Mouse (Mus musculus) splenic B cell, adult 2 months (primary cell): ENCODE data around the gene Etv2.

Source experiments
- DNase-seq: peaks from one replicate; pipeline ENCODE4 v3.0.0-alpha.2; 2011; ENCODE audit warnings: low read depth, low spot score
- H3K27me3 ChIP-seq: 2 replicates; pipeline ENCODE4 v1.6.1; 2012; ENCODE audit warnings: mild to moderate bottlenecking, low read length, moderate library complexity, mixed read lengths; ENCODE audit not compliant: control insufficient read depth, poor library complexity, insufficient read depth, severe bottlenecking
- H3K36me3 ChIP-seq: 2 replicates; pipeline ENCODE4 v1.6.1; 2012; ENCODE audit warnings: mild to moderate bottlenecking, low read length, moderate library complexity, mixed read lengths; ENCODE audit not compliant: control insufficient read depth, poor library complexity, insufficient read depth, severe bottlenecking

The Etv2 gene

DNA sequence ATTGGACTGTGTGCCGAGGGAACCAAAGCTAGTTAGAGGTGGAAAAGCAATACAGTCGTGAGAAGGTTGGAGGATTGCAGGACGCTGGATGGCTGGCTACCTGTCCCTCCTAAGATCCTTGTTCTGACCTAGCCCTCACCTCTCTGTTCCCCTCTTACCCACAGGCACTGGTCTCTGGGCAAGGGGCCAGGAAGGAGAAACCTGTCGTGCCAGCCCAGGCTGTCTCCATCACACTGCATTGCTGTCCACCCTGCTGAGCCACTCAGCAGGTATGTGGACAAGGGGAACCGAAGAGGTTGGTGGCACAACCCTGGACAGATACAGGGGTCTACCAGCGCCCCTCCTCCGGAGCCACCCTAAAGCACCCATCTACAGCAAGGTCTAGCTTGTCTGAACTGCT lies 35.0 kb downstream of the Etv2 start:
- DNase-seq, result no peak
- no peaks in the 10 kb centered on the region for H3K36me3 ChIP-seq
- H3K27me3 ChIP-seq, result no peaks in the 10 kb centered on the region

- peak; percentile 64 for DNase-seq
- no peaks in the 10 kb centered on the region for H3K36me3 ChIP-seq
- H3K27me3 ChIP-seq, result no peaks in the 10 kb centered on the region
Measured at GRCm38 (mm10) chr7:30599933-30600353, 35.7 kb downstream of the Etv2 start.

- Histone ChIP-seq H3K27me3 (no peaks in the 10 kb centered on the region), H3K36me3 (no peaks in the 10 kb centered on the region)
- no peak for DNase-seq
Measured at GRCm38 (mm10) chr7:30598786-30599185, 36.9 kb downstream of the Etv2 start, which contains the start of gene Zbtb32. Zbtb32 (minus strand) TSS chr7:30598909.

DNA sequence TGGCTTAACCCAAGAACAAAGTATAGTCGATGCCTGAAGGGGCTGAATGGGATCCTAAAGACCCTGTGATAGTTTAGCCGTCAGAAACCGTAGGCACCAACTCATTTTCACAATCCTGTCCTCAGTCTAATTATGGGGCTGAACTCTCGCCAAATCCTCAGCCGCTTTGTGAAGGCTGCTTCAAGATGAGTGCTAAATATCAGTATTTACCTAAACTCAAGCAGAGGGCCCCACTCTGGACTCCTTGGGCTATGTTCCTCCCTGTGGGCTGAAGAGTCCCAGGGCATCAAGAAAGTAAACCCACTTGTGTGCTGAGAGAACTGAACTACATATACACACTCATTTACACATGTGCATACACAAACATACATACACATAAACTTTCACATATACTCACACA lies 38.8 kb downstream of the Etv2 start:
- H3K27me3 ChIP-seq, result no peaks in the 10 kb centered on the region
- H3K36me3 ChIP-seq, result no peaks in the 10 kb centered on the region
- DNase-seq, result no peak

GRCm38 (mm10) chr7:30596093-30596492 lies 39.6 kb downstream of the Etv2 start:
- DNase-seq, result no peak
- Histone ChIP-seq H3K36me3 (no peaks in the 10 kb centered on the region), H3K27me3 (no peaks in the 10 kb centered on the region)

GRCm38 (mm10) chr7:30594510-30595024 lies 41.1 kb downstream of the Etv2 start:
- no peaks in the 10 kb centered on the region for H3K36me3 ChIP-seq
- no peaks in the 10 kb centered on the region for H3K27me3 ChIP-seq
- DNase-seq, result peak; percentile 48

DNA sequence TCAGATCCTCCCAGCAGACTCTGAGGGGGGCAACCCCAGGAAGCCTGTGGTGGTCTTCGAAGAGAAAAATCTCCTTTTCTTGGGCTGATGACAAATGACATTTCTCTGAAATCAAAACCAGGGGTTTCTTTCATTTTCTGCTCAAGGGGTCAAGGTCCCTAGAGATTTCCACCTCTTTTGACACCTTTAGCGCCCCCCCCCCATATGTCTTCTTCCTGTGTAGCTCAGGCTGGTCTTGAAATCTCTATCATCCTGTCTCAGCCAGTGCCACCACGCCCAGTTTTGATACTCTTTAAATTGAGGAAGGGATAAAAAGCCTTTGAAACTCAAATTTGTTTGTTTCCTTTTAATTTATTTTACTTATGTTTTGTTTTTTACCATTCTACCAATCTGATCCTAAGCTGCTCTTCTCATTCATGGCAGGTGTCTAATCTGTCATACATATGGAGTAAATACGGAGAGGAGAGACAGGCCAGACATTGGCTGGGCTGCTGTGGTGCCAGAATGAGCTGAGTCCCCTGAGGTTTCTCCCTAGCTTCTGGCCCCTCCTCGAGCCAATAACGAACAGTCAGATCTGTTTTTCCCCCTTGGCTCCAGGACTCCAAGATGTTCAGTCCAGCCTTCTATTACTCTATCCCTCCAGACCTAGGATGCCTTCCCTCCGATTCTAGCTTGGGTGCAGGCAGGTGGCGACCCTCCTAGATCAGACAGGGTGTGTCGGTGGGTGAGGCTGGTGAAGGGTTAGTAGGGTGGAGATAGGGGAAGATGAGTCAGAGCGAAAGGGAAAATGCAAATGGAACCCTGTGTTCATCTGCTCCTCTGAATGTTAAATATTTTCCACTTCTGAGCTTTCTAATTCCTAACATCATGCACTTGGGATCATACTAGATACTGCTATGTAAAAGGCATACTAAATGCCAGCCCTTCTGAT lies 41.8 kb downstream of the Etv2 start:
- DNase-seq, result peak; percentile 61
- no peaks in the 10 kb centered on the region for H3K36me3 ChIP-seq
- no peaks in the 10 kb centered on the region for H3K27me3 ChIP-seq

- Histone ChIP-seq H3K36me3 (no peaks in the 10 kb centered on the region), H3K27me3 (no peaks in the 10 kb centered on the region)
- peak; percentile 35 for DNase-seq
Measured at GRCm38 (mm10) chr7:30592772-30593423, 42.8 kb downstream of the Etv2 start.

GRCm38 (mm10) chr7:30591605-30591951 lies 44.1 kb downstream of the Etv2 start:
- no peaks in the 10 kb centered on the region; the same call in 1 of the 2 replicates for H3K36me3 ChIP-seq
- no peaks in the 10 kb centered on the region for H3K27me3 ChIP-seq
- no peak for DNase-seq

DNA sequence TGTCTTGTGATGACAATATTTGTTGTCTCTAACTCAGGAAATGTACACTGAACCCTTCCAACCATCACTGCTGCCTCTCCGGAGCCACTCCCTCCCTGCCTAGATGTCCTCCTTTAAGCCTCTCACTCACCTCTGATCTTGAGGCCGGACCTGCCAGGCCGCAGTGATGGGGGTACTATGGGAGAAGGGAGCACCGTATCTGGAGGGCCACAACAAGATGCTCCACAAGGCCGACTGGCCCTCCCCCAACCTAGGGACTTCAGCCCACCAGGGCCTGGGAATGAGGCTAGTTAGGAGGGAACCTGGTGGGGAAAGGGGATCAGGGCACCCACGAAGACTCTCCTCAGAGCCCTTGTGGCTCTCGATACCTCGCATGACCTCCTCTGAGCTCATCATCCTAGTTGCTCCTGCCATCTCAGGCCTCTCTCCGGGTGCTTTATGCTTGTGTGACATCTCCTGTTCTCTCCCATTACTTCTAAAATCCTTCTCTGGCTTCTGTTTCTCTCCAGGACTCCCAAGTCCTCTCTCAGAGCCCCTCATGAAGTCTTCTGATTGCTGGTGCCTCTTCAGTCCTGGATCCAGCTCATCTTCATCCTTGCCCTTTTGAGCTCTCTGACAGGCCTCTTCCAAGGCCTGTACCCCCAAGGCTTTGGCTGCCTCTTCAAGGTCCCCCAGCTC lies 44.6 kb downstream of the Etv2 start:
- no peak for DNase-seq

DNA sequence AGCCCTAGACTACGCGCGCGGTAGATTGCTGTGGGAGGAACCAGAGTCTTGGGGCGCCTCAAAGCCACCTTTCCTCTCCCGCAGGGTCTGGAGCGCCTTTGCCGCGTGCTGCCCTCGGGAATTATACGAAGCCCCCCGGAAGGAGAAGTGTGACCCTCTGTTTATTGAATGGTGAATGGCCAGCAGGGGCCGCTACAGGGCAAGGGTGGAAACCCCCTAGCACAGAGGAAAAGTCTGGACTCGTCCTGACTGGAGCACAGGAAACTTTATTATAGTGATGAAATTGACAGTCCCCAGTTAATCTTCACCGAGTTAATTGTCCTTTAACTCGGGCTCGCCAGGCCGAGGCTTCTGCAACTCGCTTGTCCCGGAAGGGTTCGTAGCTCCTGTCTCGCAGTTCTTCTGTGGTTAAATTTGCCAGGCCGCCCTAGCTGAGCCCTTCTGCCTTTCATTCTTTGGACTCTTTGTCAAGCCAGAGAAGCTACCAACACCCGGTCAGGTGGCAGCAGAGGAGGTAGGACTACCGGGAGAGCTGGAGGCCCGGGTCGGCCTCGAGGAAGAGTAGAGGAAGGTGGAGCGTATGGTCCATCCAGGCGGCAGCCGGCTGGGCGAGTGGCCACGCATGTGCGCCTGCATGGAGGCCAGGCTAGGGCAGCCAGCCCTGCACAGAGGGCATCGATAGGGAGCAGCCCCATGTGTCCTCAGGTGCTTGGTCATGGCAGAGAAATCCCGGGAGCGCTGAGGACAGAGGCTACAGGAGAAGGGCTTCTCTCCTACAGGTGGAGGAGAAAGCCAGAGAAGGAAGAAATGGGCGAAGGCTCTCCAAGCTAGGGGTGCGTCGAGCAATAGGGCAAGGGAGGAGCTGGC lies 46.0 kb downstream of the Etv2 start:
- Histone ChIP-seq H3K36me3 (no peaks in the 10 kb centered on the region; the same call in 1 of the 2 replicates), H3K27me3 (no peaks in the 10 kb centered on the region)
- peak; percentile 79 for DNase-seq

More for the DNA sequence above, 44.6 kb downstream of the Etv2 start:
- Histone ChIP-seq H3K36me3 (no peaks in the 10 kb centered on the region; the same call in 1 of the 2 replicates), H3K27me3 (no peaks in the 10 kb centered on the region)

- Histone ChIP-seq H3K36me3 (no peaks in the 10 kb centered on the region; the same call in 1 of the 2 replicates), H3K27me3 (no peaks in the 10 kb centered on the region)
- peak; percentile 94 for DNase-seq
Measured at GRCm38 (mm10) chr7:30588676-30589434, 46.8 kb downstream of the Etv2 start, which contains the start of gene Kmt2b. Kmt2b (minus strand) TSS chr7:30588726.
